Mouse (Mus musculus): ENCODE results near the gene Lrrc28.
A peak's percentile ranks its signal among the peaks of the same experiment; 100 is the strongest.

Lrrc28 gene

DNA sequence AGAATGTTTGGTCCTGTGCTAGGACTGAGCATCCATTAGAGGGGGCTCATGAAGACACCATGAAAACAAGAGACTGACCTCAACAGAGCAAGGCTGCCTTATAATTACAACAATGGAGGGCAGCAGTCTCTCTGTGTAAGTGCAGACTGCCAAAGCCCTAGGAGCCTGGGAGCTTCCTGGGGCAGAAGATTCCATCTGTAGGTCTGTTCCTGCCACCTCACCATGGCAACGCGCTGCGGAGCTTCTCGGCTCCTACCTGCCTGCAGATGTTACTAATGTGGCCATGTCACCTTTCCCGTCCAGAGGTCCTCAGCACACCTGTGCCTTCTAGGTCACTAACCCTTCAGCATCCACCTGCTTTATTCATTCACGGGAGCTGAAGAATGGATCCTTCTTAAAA is 52.4 kb downstream of the Lrrc28 start:
- DNase-seq, result no peak

GRCm38 (mm10) chr7:67588743-67589142 is 56.3 kb downstream of the Lrrc28 start:
- DNase-seq, result no peak

DNA sequence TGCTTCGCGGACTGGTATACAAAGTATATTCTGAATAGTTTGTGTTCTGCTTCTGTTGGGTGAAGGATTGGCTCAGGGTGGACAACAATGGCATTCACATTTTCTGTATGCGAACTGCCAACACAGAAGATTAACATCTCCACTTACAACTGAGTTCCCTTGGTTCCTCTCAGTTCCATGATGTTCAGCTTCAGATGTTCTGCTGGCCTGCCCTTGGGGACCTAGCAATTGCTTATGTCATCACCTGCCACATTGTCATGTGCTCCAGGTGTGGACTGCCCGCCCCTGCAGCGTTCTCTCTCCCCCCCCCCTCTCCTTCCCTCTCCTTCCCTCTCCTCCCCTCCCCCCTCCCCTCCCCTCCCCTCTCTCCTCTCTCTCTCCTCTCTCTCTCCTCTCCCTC is 58.6 kb downstream of the Lrrc28 start:
- no peak for DNase-seq

GRCm38 (mm10) chr7:67583852-67584251 is 61.2 kb downstream of the Lrrc28 start:
- DNase-seq, result no peak

GRCm38 (mm10) chr7:67578783-67579482 is 66.1 kb downstream of the Lrrc28 start:
- DNase-seq, result peak; percentile 15

- DNase-seq, result no peak
These were observed 67.0 kb downstream of the Lrrc28 start for GRCm38 (mm10) chr7:67578044-67578443.

DNA sequence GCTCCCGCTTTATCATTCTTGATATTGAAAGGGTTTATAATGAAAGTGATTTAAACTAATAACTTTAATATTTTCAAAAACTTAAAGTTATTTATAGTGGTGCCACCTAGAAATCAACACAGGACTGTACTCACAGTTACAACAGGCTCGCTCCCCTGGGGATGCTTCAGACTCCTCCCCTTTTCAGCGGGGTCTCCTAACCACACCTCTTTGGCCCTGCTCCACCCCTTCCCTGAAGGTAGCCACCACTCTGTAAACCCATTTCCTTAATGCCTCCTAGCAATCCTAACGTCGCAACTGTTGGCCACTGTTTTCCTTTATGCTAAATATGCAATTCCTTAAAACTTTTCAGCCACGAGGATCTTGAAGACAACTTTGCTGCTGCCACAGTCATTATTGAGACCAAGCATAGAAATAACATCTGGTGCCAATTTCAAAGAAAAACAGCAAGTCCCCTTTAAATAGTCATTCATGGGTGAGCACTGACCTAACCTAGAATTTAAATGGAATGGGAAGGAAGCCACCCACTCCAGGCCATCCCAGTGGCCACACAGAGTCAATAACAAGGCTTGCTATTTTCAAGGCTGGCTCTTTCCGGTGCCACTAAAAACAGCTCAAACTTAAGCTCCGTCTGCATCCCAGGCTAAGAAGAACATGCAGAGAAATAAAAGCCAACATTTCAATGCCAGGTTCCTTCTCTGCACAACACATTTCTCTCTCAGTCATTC is 78.4 kb downstream of the Lrrc28 start:
- no peak for DNase-seq

DNA sequence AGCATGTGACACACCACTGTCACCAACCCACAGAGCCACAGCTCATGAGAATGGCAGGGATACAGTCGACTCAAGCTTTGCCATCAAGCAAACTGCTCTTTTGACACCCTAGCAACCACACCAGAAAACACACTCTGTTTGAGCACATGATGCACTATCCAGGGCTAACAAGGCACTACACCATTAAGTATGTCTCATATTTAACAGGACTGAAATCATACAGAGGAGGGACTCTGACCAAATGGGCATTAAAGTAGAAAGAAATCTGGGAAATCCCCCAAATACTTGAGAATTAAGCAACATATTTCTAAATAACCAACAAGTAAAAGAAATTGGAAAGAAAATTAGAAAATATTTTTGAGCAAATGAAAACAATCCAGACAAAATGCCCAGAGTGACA is 79.9 kb downstream of the Lrrc28 start:
- no peak for DNase-seq

GRCm38 (mm10) chr7:67562176-67562575 is 82.9 kb downstream of the Lrrc28 start:
- no peak for DNase-seq

DNA sequence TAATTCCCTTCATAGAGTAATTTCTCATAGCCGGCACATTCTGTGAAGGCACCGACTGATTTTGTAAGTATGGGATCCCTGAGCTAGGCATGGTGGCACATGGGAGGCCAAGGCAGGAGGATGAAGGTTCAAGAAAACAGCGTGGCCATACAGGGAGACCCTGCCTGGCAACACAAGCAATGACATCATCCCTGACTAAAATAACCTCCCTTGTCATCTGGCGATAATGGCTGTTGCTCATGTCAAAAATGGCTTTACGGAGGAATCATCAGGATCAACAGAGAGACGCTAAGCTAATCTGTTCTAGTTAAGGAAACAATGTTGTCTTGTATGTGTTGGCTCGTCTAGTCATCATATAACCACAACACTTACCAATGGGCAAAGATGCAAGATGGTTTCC is 85.6 kb downstream of the Lrrc28 start:
- no peak for DNase-seq

- no peak for DNase-seq
These were observed 86.8 kb downstream of the Lrrc28 start for GRCm38 (mm10) chr7:67558230-67558629.

GRCm38 (mm10) chr7:67554863-67555262 is 90.2 kb downstream of the Lrrc28 start:
- no peak for DNase-seq

DNA sequence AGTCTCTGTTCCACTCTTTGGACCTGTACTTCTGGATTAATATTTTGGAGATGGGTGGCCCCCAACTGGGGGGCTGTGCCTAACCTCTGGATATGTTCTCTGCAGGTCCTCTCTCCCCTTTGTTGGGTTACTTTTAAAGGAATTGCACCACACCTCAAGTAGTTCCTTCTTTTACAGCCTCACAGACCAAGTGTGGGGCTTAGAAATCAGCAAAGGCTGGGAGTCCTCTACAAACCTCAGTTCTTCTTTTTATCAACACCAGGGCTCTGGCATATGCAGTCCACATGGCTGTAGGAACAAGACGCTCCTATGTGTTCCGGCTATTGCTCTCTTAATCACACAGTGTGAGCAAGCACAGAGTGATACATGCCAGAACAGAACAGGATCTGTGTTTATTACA is 93.8 kb downstream of the Lrrc28 start:
- no peak for DNase-seq

DNA sequence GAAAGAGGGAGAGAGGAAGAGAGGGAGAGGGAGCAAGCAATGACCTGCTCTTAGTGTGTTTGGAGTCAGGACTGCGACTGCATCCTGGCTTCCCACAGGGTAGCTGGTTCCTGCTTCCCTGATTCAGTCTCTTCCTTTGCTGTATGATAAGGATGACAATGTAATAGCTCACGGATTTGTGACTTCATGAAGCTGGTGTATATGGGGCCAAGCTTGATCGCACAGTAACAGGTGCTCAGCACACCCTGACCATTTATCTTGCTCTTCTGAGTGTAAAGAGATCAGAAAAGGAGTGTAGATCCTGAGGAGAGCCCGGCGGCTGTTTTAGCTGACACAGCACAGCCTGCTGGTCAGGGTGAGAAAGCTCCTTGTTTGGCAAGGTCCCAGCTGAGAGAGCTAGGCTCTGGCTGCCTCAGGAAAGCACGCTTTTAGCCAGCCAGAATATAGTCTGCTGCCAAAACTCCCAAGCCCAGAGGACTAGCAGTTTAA is 96.0 kb downstream of the Lrrc28 start:
- peak; percentile 88 for DNase-seq

- peak; percentile 48 for DNase-seq
These were observed 96.4 kb downstream of the Lrrc28 start for GRCm38 (mm10) chr7:67548599-67549041.

- no peak for DNase-seq
These were observed 98.8 kb downstream of the Lrrc28 start for GRCm38 (mm10) chr7:67546282-67546681.

DNA sequence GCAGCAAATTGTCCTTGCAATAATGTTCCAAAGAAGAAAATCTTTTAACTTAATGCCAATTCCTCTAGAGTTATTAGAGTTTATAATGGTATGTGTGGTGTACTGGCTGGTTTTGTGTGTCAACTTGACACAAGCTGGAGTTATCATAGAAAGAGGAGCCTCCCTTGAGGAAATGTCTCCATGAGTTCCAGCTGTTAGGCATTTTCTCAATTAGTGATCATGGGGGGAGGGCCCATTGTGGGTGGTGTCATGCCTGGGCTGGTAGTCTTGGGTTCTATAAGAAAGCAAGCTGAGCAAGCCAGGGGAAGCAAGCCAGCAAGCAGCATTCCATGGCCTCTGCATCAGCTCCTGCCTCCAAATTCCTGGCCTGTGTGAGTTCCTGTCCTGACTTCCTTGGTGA is 100.5 kb downstream of the Lrrc28 start:
- DNase-seq, result no peak

- DNase-seq, result peak; percentile 67
These were observed 101.4 kb downstream of the Lrrc28 start for GRCm38 (mm10) chr7:67543641-67544040.

GRCm38 (mm10) chr7:67536588-67537372 is 108.3 kb downstream of the Lrrc28 start:
- DNase-seq, result peak; percentile 52

GRCm38 (mm10) chr7:67535941-67536340 is 109.1 kb downstream of the Lrrc28 start:
- no peak for DNase-seq

GRCm38 (mm10) chr7:67530981-67531380 is 114.1 kb downstream of the Lrrc28 start:
- DNase-seq, result no peak

GRCm38 (mm10) chr7:67529381-67529780 is 115.7 kb downstream of the Lrrc28 start:
- DNase-seq, result no peak

GRCm38 (mm10) chr7:67528821-67529221 is 116.2 kb downstream of the Lrrc28 start:
- no peak for DNase-seq

All from right cerebral cortex, adult 18-20 months (tissue).